9 mouse cellular contexts compared by ENCODE assay signal in genomic region chr15:80215716-80216479, GRCm38 (mm10). TPM values are rescaled to one million over a fixed set of nuclear protein-coding genes. Genes with fewer than 3 reads are reported as not detected.
DNase-seq lines count a peak whose midpoint lies in the region; ATAC-seq lines count a peak whose summit lies in the region.
"Had no signal": no experiment of that assay in that cellular context is flagged by ENCODE, and none has a peak within 500 bp of the region (broad histone marks: within the 10 kb centered on the region; RNA-seq: fewer than 3 reads in every experiment).

No protein-coding gene starts in this region.

- no peak for ATAC-seq in kidney, embryonic 15.5 days (replicated peaks; ENCODE audit: low FRiP score)
- ATAC-seq in stomach, embryonic 14.5 days (ENCODE audit: insufficient number of reproducible peaks, insufficient read depth, low FRiP score, low read depth), result 0 out of 2 replicates have a peak, but pooled peaks have one; percentile 29
- no peak for ATAC-seq in activated CD4-positive, CD25-positive, alpha-beta regulatory T cell, adult 4 months

- H3K9ac ChIP-seq in kidney, embryonic 15.5 days, result no peak overlapping the region
- H3K9ac ChIP-seq in stomach, embryonic 14.5 days (replicated peaks; ENCODE audit: low read depth, low read length), result no peak overlapping the region

- no peak overlapping the region for H3K4me3 ChIP-seq in kidney, embryonic 15.5 days (replicated peaks)
- no peak overlapping the region for H3K4me3 ChIP-seq in stomach, embryonic 14.5 days (ENCODE audit: low read depth, low read length)

- peaks cover 21% of the 10 kb centered on the region for H3K36me3 ChIP-seq in kidney, embryonic 15.5 days
- H3K36me3 ChIP-seq in stomach, embryonic 14.5 days (ENCODE audit: control insufficient read depth, insufficient read depth, low read length), result peaks cover 21% of the 10 kb centered on the region

- H3K9me3 ChIP-seq in kidney, embryonic 15.5 days (replicated peaks), result no peaks in the 10 kb centered on the region
- no peaks in the 10 kb centered on the region for H3K9me3 ChIP-seq in stomach, embryonic 14.5 days (ENCODE audit: control insufficient read depth, low read depth, low read length)

- WGBS in kidney, embryonic 15.5 days, result 16% methylated on average over 10 of the region's 10 CpGs
- 16% methylated on average over 10 of the region's 10 CpGs for WGBS in stomach, embryonic 14.5 days

- no peak overlapping the region for H3K27ac ChIP-seq in kidney, embryonic 15.5 days
- H3K27ac ChIP-seq in stomach, embryonic 14.5 days (ENCODE audit: low read length), result no peak overlapping the region

- peaks cover 7% of the 10 kb centered on the region for H3K4me1 ChIP-seq in kidney, embryonic 15.5 days
- H3K4me1 ChIP-seq in stomach, embryonic 14.5 days (ENCODE audit: control insufficient read depth, insufficient read depth, low read length), result peaks cover 3% of the 10 kb centered on the region; the same call in 1 of the 2 replicates

- DNase-seq in adrenal gland, postnatal 10 days, result peak; percentile 54
- no peak for DNase-seq in adrenal gland, adult 2 months
- peak; percentile 46 to 49 for DNase-seq in kidney, postnatal 25 days
- peak; percentile 70 for DNase-seq in 416B (ENCODE audit: low read depth)
- DNase-seq in embryo, embryonic 11 days, result peak; percentile 41

- H3K4me2 ChIP-seq in kidney, embryonic 15.5 days, result no peak overlapping the region
- no peak overlapping the region for H3K4me2 ChIP-seq in stomach, embryonic 14.5 days (replicated peaks; ENCODE audit: low read depth, low read length)

- no peaks in the 10 kb centered on the region for H3K27me3 ChIP-seq in kidney, embryonic 15.5 days
- no peaks in the 10 kb centered on the region for H3K27me3 ChIP-seq in stomach, embryonic 14.5 days (ENCODE audit: control insufficient read depth, insufficient read depth, low read length)

RNA-seq across cellular contexts. Expression of gene Mief1, which starts 17.9 kb away (rescaled TPM):
- 10 to 100 TPM; 42.8 to 46.6 TPM for total RNA-seq in adrenal gland, postnatal 10 days (2021)
- total RNA-seq in adrenal gland, adult 2 months (2021), result 10 to 100 TPM; 38.7 to 47.7 TPM
- 17.1 and 17.8 TPM in 2 replicates for polyA plus RNA-seq in adrenal gland, adult 2 months (2012; rRNA removed)
- 35.3 and 37.6 TPM in 2 replicates for polyA plus RNA-seq in kidney, embryonic 15.5 days (2015; fragmentation: Nextera tagmentation; extraction: Ambion mirVana)
- polyA plus RNA-seq in stomach, embryonic 14.5 days (2014; fragmentation: Nextera tagmentation; extraction: Ambion mirVana), result 34.5 and 36.4 TPM in 2 replicates
- 10 to 100 TPM; 29.3 to 37.0 TPM for polyA plus RNA-seq in activated CD4-positive, CD25-positive, alpha-beta regulatory T cell, adult 4 months (2017; shearing (Covaris generic))

RNA-seq across cellular contexts. Expression of gene AC140267.1, which starts 19.7 kb away (rescaled TPM):
- 10 to 100 TPM in 1 of 2 experiments, 1 to 10 TPM in 1; 6.9 to 19.1 TPM for total RNA-seq in adrenal gland, postnatal 10 days (2021)
- 10 to 100 TPM in 1 of 2 experiments, 1 to 10 TPM in 1; 6.8 to 20.2 TPM for total RNA-seq in adrenal gland, adult 2 months (2021)
- polyA plus RNA-seq in adrenal gland, adult 2 months (2012; rRNA removed), result not detected in 2 replicates
- not detected in 2 replicates for polyA plus RNA-seq in kidney, embryonic 15.5 days (2015; fragmentation: Nextera tagmentation; extraction: Ambion mirVana)
- polyA plus RNA-seq in stomach, embryonic 14.5 days (2014; fragmentation: Nextera tagmentation; extraction: Ambion mirVana), result not detected in 2 replicates
- not detected for polyA plus RNA-seq in activated CD4-positive, CD25-positive, alpha-beta regulatory T cell, adult 4 months (2017; shearing (Covaris generic))
- polyA plus RNA-seq: liver, embryonic 16.5 days had no signal

RNA-seq across cellular contexts. Expression of gene Atf4, which starts 39.1 kb away (rescaled TPM):
- total RNA-seq in adrenal gland, postnatal 10 days (2021), result 100 to 1,000 TPM; 121 to 199 TPM
- total RNA-seq in adrenal gland, adult 2 months (2021), result 100 to 1,000 TPM; 144 to 366 TPM
- 159 and 166 TPM in 2 replicates for polyA plus RNA-seq in adrenal gland, adult 2 months (2012; rRNA removed)
- polyA plus RNA-seq in kidney, embryonic 15.5 days (2015; fragmentation: Nextera tagmentation; extraction: Ambion mirVana), result 127 and 131 TPM in 2 replicates
- polyA plus RNA-seq in stomach, embryonic 14.5 days (2014; fragmentation: Nextera tagmentation; extraction: Ambion mirVana), result 114 and 127 TPM in 2 replicates
- polyA plus RNA-seq in activated CD4-positive, CD25-positive, alpha-beta regulatory T cell, adult 4 months (2017; shearing (Covaris generic)), result 10 to 100 TPM; 74.4 to 88.7 TPM

RNA-seq across cellular contexts. Expression of gene Mgat3, which starts 42.4 kb away (rescaled TPM):
- 1 to 10 TPM; 6.0 to 8.0 TPM for total RNA-seq in adrenal gland, postnatal 10 days (2021)
- 10 to 100 TPM in 1 of 2 experiments, 1 to 10 TPM in 1; 7.6 to 12.4 TPM for total RNA-seq in adrenal gland, adult 2 months (2021)
- 8.1 and 8.2 TPM in 2 replicates for polyA plus RNA-seq in adrenal gland, adult 2 months (2012; rRNA removed)
- 6.4 and 7.3 TPM in 2 replicates for polyA plus RNA-seq in kidney, embryonic 15.5 days (2015; fragmentation: Nextera tagmentation; extraction: Ambion mirVana)
- polyA plus RNA-seq in stomach, embryonic 14.5 days (2014; fragmentation: Nextera tagmentation; extraction: Ambion mirVana), result 12.8 and 13.7 TPM in 2 replicates
- under 1 TPM in 1 of 2 experiments, not detected in 1; 0.13 TPM for polyA plus RNA-seq in activated CD4-positive, CD25-positive, alpha-beta regulatory T cell, adult 4 months (2017; shearing (Covaris generic))

RNA-seq across cellular contexts. Expression of gene Rps19bp1, which starts 48.2 kb away (rescaled TPM):
- total RNA-seq in adrenal gland, postnatal 10 days (2021), result 10 to 100 TPM; 33.0 to 37.6 TPM
- total RNA-seq in adrenal gland, adult 2 months (2021), result 10 to 100 TPM; 41.8 to 45.8 TPM
- 20.0 and 21.3 TPM in 2 replicates for polyA plus RNA-seq in adrenal gland, adult 2 months (2012; rRNA removed)
- 57.3 and 58.8 TPM in 2 replicates for polyA plus RNA-seq in kidney, embryonic 15.5 days (2015; fragmentation: Nextera tagmentation; extraction: Ambion mirVana)
- 53.4 and 61.8 TPM in 2 replicates for polyA plus RNA-seq in stomach, embryonic 14.5 days (2014; fragmentation: Nextera tagmentation; extraction: Ambion mirVana)
- 10 to 100 TPM; 18.9 to 21.6 TPM for polyA plus RNA-seq in activated CD4-positive, CD25-positive, alpha-beta regulatory T cell, adult 4 months (2017; shearing (Covaris generic))
